Mouse (Mus musculus) layer of hippocampus, postnatal 14 days (tissue): ENCODE results near the gene Fos. TPM values are rescaled to one million over a fixed set of nuclear protein-coding genes. Genes with fewer than 3 reads are reported as not detected.
A peak's percentile ranks its signal among the peaks of the same experiment; 100 is the strongest.

Experiments used
- DNase-seq, 2 experiments: peaks; one replicate each; pipeline ENCODE4 v3.0.0; 2021 to 2022; ENCODE audit warnings: low spot score in 2 of 2, mixed read lengths in 1 of 2
- total RNA-seq, 2 experiments: library from RNA; stranded (reverse); gene quantifications; 2 replicates each; pipeline ENCODE4 v1.2.3; 2021

Fos gene
- total RNA-seq, 2 experiments from 2014 or later = 12.9 to 16.5 TPM

GRCm38 (mm10) chr12:85486766-85487069 is 13.0 kb downstream of the Fos start:
- DNase-seq = no peak

GRCm38 (mm10) chr12:85487545-85488141 is 14.0 kb downstream of the Fos start:
- DNase-seq = peak; percentile 69 to 82

- DNase-seq = no peak
Observed at GRCm38 (mm10) chr12:85489232-85489886, 15.7 kb downstream of the Fos start.

GRCm38 (mm10) chr12:85490096-85490820 is 16.6 kb downstream of the Fos start:
- DNase-seq = no peak

- no peak for DNase-seq
Observed at GRCm38 (mm10) chr12:85490991-85491390, 17.3 kb downstream of the Fos start.

- DNase-seq = peak; percentile 64 to 74
Observed at GRCm38 (mm10) chr12:85492084-85492645, 18.5 kb downstream of the Fos start.

- DNase-seq = no peak
Observed at GRCm38 (mm10) chr12:85496336-85496735, 22.6 kb downstream of the Fos start.

GRCm38 (mm10) chr12:85496755-85497154 is 23.1 kb downstream of the Fos start:
- DNase-seq = peak; percentile 41 to 72

- DNase-seq = no peak
Observed at GRCm38 (mm10) chr12:85497310-85498135, 23.8 kb downstream of the Fos start.

GRCm38 (mm10) chr12:85499001-85499400 is 25.3 kb downstream of the Fos start:
- no peak for DNase-seq

GRCm38 (mm10) chr12:85502682-85503081 is 29.0 kb downstream of the Fos start:
- DNase-seq = no peak

- no peak for DNase-seq
Observed at GRCm38 (mm10) chr12:85508235-85508634, 34.5 kb downstream of the Fos start.

GRCm38 (mm10) chr12:85510013-85510412 is 36.3 kb downstream of the Fos start:
- no peak for DNase-seq

GRCm38 (mm10) chr12:85513789-85514447 is 40.2 kb downstream of the Fos start:
- DNase-seq = no peak

- DNase-seq = no peak
Observed at GRCm38 (mm10) chr12:85514958-85515357, 41.3 kb downstream of the Fos start.

GRCm38 (mm10) chr12:85515865-85516264 is 42.2 kb downstream of the Fos start:
- no peak for DNase-seq

- no peak for DNase-seq
Observed at GRCm38 (mm10) chr12:85517339-85517738, 43.6 kb downstream of the Fos start.

- DNase-seq = no peak
Observed at GRCm38 (mm10) chr12:85518009-85518408, 44.3 kb downstream of the Fos start.

GRCm38 (mm10) chr12:85519553-85519952 is 45.9 kb downstream of the Fos start:
- no peak for DNase-seq

- DNase-seq = no peak
Observed at GRCm38 (mm10) chr12:85521101-85521500, 47.4 kb downstream of the Fos start.

GRCm38 (mm10) chr12:85521673-85522072 is 48.0 kb downstream of the Fos start:
- DNase-seq = no peak
